Mouse (Mus musculus): ENCODE data around the gene Tmem132b. TPM values are rescaled to one million over a fixed set of nuclear protein-coding genes. Genes with fewer than 3 reads are reported as not detected.

The Tmem132b gene
- total RNA-seq, 2 experiments from 2014 or later: 135 to 141 TPM

DNA sequence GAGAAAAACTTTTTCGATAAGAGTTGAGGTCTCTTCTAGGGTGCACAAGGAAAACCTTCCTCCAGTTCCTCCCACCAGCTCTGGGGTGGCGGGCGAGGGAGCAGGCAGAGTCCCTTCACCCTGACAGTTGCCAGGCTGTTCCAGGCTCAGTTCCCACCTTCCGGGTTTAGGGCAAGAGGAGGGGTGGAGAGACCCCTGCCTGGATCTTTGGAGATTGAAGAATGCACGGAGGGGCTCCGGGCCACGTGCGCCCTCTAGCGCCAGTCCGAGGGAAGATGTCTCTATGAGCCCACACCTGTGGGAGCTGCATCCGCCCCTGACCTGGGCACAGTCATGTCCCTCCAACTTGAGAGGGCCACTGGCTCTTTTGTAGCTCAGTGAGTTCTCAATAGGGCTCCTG, 268.5 kb downstream of the Tmem132b start:
- peak; percentile 40 to 42 for DNase-seq (ENCODE audit: extremely low spot score in 1 of 2, low spot score in 2 of 2)
- Histone ChIP-seq H3K27ac (no peak overlapping the region), H3K4me3 (no peak overlapping the region)
- peak; percentile 69 for TF ChIP-seq CTCF (IDR thresholded peaks at IDR 0.05)
- intact Hi-C loops (cut with DNase I): loop anchor here (1.0 to 10.0 kb wide), 3 partner anchors 91 to 185 kb away; no protein-coding TSS in a partner anchor

- no peak overlapping the region for H3K27ac ChIP-seq
- TF ChIP-seq CTCF (IDR thresholded peaks at IDR 0.05): no peak
- intact Hi-C loops (cut with DNase I): loop anchor here (10.0 kb wide), 1 partner anchor 102 kb away; no protein-coding TSS in a partner anchor
- no peak overlapping the region for H3K4me3 ChIP-seq
- DNase-seq (ENCODE audit: extremely low spot score in 1 of 2, low spot score in 2 of 2): no peak
Observed at GRCm38 (mm10) chr5:125802801-125803200, 271.2 kb downstream of the Tmem132b start.

GRCm38 (mm10) chr5:125805327-125805726, 273.8 kb downstream of the Tmem132b start:
- Histone ChIP-seq H3K27ac (peak overlapping the region; percentile 79), H3K4me3 (no peak overlapping the region)
- intact Hi-C loops (cut with DNase I): loop anchor here (1.0 to 10.0 kb wide), 4 partner anchors 24 to 273 kb away; no protein-coding TSS in a partner anchor
- DNase-seq (ENCODE audit: extremely low spot score in 1 of 2, low spot score in 2 of 2): peak; percentile 68 to 79
- TF ChIP-seq CTCF (IDR thresholded peaks at IDR 0.05): no peak

- no peak overlapping the region for H3K27ac ChIP-seq
- DNase-seq (ENCODE audit: extremely low spot score in 1 of 2, low spot score in 2 of 2): no peak
- intact Hi-C loops (cut with DNase I): loop anchor here (5.0 to 10.0 kb wide), 2 partner anchors 97 to 119 kb away; no protein-coding TSS in a partner anchor
- no peak for TF ChIP-seq CTCF (IDR thresholded peaks at IDR 0.05)
- H3K4me3 ChIP-seq: no peak overlapping the region
Observed at GRCm38 (mm10) chr5:125807861-125808260, 276.3 kb downstream of the Tmem132b start.

- intact Hi-C loops (cut with DNase I): loop anchor here (1.0 to 2.0 kb wide), 2 partner anchors 24 to 77 kb away; no protein-coding TSS in a partner anchor
Observed at GRCm38 (mm10) chr5:125829342-125829741, 297.8 kb downstream of the Tmem132b start.

GRCm38 (mm10) chr5:125835890-125836289, 304.3 kb downstream of the Tmem132b start:
- Histone ChIP-seq H3K4me3 (no peak overlapping the region), H3K27ac (no peak overlapping the region; the same call in 1 of the 2 replicates)
- TF ChIP-seq CTCF (IDR thresholded peaks at IDR 0.05): no peak
- DNase-seq (ENCODE audit: extremely low spot score in 1 of 2, low spot score in 2 of 2): no peak
- intact Hi-C loops (cut with DNase I): loop anchor here (2.0 to 10.0 kb wide), 3 partner anchors 53 to 301 kb away; partner anchors contain the start of gene Tmem132b

More at GRCm38 (mm10) chr5:125829342-125829741, 297.8 kb downstream of the Tmem132b start:
- TF ChIP-seq CTCF (IDR thresholded peaks at IDR 0.05): no peak
- Histone ChIP-seq H3K27ac (peak overlapping the region; percentile 90), H3K4me3 (no peak overlapping the region)
- peak in 1 of 2 experiments; percentile 23 for DNase-seq (ENCODE audit: extremely low spot score in 1 of 2, low spot score in 2 of 2)

DNA sequence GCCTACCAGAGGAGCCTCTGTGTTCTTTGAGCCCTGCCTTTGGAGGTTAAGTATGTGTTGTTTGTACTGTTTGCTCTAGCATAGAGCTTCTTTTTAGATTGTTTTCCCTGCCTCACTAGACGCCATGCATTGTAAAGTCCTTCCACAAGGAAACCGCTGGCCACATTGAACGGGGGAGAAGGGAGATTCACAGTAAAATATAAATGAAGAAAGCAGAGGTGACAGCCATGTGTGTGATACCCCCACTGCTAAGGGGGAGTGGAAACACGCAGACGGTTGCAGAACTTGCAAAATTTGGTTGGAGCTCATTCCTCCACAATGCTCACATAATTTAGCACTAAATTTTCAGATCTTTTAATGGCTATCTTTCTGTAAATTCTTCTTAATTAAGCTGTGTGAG, 305.2 kb downstream of the Tmem132b start:
- Histone ChIP-seq H3K4me3 (no peak overlapping the region), H3K27ac (peak overlapping the region; percentile 74)
- intact Hi-C loops (cut with DNase I): loop anchor here (2.0 to 10.0 kb wide), 3 partner anchors 52 to 302 kb away; partner anchors contain the start of gene Tmem132b
- no peak for DNase-seq (ENCODE audit: extremely low spot score in 1 of 2, low spot score in 2 of 2)
- TF ChIP-seq CTCF (IDR thresholded peaks at IDR 0.05): no peak

Other genes starting within 250 kb of the Tmem132b start
- gene Scarb1, start 190.7 kb upstream of the Tmem132b start, total RNA-seq (2021): 10 to 100 TPM; 24.4 to 29.6 TPM
- under 1 TPM; 0.28 to 0.48 TPM for gene Gm10382, start 142.5 kb upstream of the Tmem132b start, total RNA-seq (2021)
- 100 to 1,000 TPM; 846 to 851 TPM for gene Ubc, start 141.6 kb upstream of the Tmem132b start, total RNA-seq (2021)
- 10 to 100 TPM; 12.2 to 12.7 TPM for gene Dhx37, start 97.7 kb upstream of the Tmem132b start, total RNA-seq (2021)
- 10 to 100 TPM; 95.2 to 95.6 TPM for gene Bri3bp, start 90.2 kb upstream of the Tmem132b start, total RNA-seq (2021)
- 10 to 100 TPM; 43.7 to 48.0 TPM for gene Aacs, start 56.0 kb upstream of the Tmem132b start, total RNA-seq (2021)